Mouse (Mus musculus): ENCODE measurements around the gene Atp8b4. TPM values are rescaled to one million over a fixed set of nuclear protein-coding genes. Genes with fewer than 3 reads are reported as not detected.
"Not testable (repeated sequence)": the region's sequence is repeated elsewhere in the genome, so short reads cannot be mapped to it uniquely, and the experiment has no call there.

The Atp8b4 gene
- total RNA-seq, 2 experiments from 2014 or later: 0.14 to 0.16 TPM

GRCm38 (mm10) chr2:126498761-126499452, 1.6 kb downstream of the Atp8b4 start:
- no peak for DNase-seq
- intact Hi-C loops (cut with DNase I): no loop called here

- intact Hi-C loops (cut with DNase I): no loop called here
- DNase-seq: no peak
Observed at GRCm38 (mm10) chr2:126496838-126497237, 3.6 kb downstream of the Atp8b4 start.

DNA sequence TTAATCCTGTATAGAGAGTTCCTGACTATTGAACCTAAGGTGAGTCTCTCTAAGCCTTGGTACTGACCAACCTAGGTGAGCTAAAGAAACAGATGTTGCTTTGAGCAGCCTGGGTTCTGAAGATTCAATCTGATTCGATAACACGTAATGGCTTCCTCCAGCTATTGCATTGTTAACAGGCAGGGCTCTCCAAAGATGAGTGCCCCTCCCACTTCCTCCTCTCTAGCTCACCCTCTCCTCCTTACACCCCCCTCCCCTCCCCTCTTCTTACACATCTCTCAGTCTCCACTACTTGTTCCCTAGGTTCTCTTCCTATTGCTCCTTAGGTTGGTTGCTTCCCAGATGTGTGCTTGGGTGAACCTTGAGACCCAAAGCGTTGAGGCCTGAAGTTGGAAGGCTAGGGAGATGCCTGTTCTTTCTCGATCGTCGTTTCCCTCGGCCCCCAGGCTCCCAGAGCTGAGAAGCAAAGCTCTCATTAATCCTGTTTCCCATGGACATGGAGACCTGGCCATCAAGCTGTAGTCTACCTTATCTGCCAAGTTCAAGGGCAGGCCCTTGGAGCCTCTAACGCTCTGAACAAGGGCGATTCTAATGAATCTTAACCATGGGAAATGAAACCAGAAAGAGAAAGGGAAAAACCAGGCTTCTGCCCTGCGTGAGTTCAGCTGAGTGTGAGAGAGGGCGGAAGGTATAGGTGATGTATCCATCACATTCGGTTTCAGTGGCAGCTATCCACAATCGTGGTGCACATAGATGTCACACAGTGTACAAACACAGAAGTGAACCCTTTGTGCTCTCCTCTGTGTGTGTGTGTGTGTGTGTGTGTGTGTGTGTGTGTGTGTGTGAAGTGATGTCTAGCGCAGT, 4.4 kb downstream of the Atp8b4 start:
- DNase-seq: no peak
- intact Hi-C loops (cut with DNase I): no loop called here

- DNase-seq: no peak
Observed at GRCm38 (mm10) chr2:126495230-126495629, 5.2 kb downstream of the Atp8b4 start.

GRCm38 (mm10) chr2:126493306-126493705, 7.2 kb downstream of the Atp8b4 start:
- intact Hi-C loops (cut with DNase I): no loop called here
- DNase-seq: peak; percentile 12

More at GRCm38 (mm10) chr2:126495230-126495629, 5.2 kb downstream of the Atp8b4 start:
- intact Hi-C loops (cut with DNase I): no loop called here

- DNase-seq: peak; percentile 24
- intact Hi-C loops (cut with DNase I): no loop called here
Observed at GRCm38 (mm10) chr2:126492713-126493112, 7.8 kb downstream of the Atp8b4 start.

DNA sequence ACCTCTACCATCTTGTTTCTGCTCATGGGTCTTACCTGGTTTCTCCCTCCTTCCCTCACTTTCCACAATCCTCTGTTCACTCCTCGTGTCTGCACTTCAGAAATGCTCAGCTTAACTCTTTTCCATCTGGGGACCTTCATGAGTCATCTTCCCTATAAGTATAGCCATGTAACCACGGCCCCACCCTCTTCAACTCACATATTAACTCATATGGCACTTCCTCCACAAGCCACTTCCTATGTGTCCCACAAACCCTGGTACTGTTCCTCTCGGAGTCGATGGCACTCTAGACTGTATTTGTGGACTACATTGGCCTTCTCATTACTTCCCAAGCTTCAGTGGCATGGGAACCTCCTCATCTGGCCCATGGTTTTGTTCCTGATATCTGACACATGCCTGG, 9.0 kb downstream of the Atp8b4 start:
- intact Hi-C loops (cut with DNase I): no loop called here
- no peak for DNase-seq

GRCm38 (mm10) chr2:126490573-126490972, 9.9 kb downstream of the Atp8b4 start:
- intact Hi-C loops (cut with DNase I): no loop called here
- DNase-seq: no peak

DNA sequence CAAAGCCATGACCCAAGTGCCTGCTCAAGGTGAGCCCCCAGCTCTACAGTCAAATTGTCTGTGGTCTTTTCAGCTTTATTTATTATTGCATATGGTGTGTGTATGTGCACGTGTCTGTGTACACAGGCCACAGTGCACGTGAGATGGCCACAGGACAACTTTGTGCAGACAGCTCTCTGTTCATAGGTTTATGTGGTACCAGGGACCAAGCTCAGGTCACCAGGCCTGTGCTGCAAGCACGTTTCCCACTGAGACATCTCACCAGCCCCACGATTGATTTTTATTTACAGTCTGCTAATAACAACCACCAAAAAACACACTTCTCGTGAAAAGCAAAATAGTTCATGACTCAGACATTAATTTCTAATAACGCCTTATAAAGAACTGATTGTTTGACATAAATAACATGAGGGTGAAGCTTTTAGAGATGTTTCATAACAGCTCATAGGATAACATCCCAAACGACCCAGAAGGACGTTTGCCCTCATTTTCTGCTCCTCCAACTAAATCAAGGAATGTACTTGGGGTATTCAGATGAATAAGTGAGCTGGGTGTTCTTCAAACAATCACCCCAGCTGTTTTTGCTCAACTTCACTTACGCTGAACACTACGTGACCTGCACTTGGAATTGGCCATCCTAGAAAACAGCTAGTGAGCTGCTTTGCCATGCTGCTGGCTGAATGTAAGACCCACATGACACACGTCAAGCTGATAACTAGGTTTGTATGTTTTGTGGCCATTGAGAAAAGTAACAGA, 15.0 kb downstream of the Atp8b4 start:
- DNase-seq: no peak
- intact Hi-C loops (cut with DNase I): no loop called here

DNA sequence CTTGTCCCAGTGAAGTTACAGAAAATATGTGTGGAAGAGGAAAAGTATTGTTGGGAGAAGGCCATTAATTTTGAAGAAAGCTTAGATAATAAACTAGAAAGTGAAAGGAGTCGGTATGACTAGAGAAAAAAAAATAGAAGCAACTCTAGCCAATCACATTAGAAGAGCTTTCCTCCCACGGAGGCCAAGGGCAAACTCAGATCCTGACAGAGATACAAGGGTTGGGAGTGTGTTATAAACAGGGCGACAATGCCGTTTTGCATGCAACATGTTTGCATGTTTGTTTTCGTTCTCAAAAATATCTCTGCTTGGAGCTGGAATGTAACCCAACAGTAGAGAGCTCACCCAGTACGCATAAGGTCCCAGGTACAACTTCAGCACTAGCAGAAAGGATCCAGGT, 17.1 kb downstream of the Atp8b4 start:
- intact Hi-C loops (cut with DNase I): no loop called here

GRCm38 (mm10) chr2:126477556-126477955, 22.9 kb downstream of the Atp8b4 start:
- intact Hi-C loops (cut with DNase I): no loop called here
- DNase-seq: peak; percentile 50

More for the DNA sequence above, 17.1 kb downstream of the Atp8b4 start:
- no peak for DNase-seq

GRCm38 (mm10) chr2:126475681-126476410, 24.6 kb downstream of the Atp8b4 start:
- no peak for DNase-seq
- intact Hi-C loops (cut with DNase I): no loop called here

- intact Hi-C loops (cut with DNase I): no loop called here
- no peak for DNase-seq
Observed at GRCm38 (mm10) chr2:126474019-126474418, 26.5 kb downstream of the Atp8b4 start.

GRCm38 (mm10) chr2:126472836-126473235, 27.6 kb downstream of the Atp8b4 start:
- no peak for DNase-seq
- intact Hi-C loops (cut with DNase I): no loop called here

DNA sequence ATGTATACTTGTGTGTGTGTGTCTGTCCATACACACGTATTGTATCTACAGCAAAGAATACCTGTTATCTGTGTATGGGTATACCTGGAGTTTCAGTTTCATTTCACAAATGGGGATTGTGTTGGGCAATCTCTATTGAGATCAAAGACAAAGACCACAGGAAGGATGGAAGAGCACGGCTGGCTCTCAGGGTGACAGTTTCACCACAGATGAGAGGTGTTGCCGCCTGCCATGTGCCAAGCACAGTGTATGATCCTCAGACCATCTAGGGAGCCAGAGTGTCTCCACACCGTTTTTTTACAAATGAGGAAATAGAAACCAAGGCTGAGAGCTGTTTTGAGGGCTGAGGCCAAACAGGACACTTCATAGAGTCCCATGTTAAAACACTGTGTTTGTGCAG, 32.7 kb downstream of the Atp8b4 start:
- intact Hi-C loops (cut with DNase I): no loop called here

GRCm38 (mm10) chr2:126466391-126467134, 33.9 kb downstream of the Atp8b4 start:
- DNase-seq: no peak
- intact Hi-C loops (cut with DNase I): no loop called here

More for the DNA sequence above, 32.7 kb downstream of the Atp8b4 start:
- no peak for DNase-seq

GRCm38 (mm10) chr2:126458661-126459060, 41.8 kb downstream of the Atp8b4 start:
- intact Hi-C loops (cut with DNase I): no loop called here

GRCm38 (mm10) chr2:126457759-126458158, 42.7 kb downstream of the Atp8b4 start:
- intact Hi-C loops (cut with DNase I): not testable (repeated sequence)

More at GRCm38 (mm10) chr2:126458661-126459060, 41.8 kb downstream of the Atp8b4 start:
- DNase-seq: no peak

GRCm38 (mm10) chr2:126450937-126451302, 49.6 kb downstream of the Atp8b4 start:
- DNase-seq: no peak
- intact Hi-C loops (cut with DNase I): no loop called here

More at GRCm38 (mm10) chr2:126457759-126458158, 42.7 kb downstream of the Atp8b4 start:
- not testable (repeated sequence) for DNase-seq

Data from left cerebral cortex, postnatal 4 days (tissue).